ENCODE assay signal across 9 mouse cellular contexts in the genomic region with DNA sequence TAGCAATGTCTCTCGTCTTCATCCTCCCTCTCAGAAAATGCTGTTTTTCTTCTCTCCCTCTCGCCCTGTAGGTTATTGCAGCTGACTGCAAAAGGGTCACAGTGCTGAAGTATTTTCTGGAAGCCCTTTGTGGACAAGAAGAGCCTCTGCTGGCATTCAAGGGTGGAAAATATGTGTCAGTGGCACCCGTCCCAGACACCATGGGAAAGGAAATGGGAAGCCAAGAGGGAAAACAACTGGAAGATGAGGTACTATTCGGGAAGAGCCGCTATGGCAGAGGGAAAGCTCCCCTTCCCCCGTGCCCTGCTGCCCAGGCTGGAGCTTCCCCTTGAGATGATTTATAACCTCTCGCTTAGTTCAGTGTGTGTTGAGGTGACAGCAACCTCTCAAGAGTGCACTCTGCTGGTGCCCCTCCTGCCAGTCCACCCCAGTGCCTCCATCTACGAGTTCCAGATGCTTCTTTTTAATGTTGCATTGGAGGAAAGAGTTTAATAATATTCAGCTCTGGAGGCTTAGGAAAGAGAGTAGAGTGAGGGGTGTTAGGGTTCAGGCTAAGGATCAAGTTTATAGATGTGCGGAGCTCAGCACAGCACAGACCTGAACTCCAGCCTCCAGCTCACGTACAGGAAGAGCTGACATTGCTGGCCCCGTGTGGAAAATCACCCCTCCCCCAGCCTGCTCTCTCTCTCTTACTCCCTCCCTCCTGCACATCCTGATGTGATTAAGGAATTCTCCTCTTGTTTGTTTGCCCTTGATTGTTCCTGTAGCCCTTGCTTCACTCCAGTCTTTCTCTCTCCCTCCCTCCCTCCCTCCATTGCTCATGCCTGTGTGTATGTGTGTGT. TPM values are rescaled to one million over a fixed set of nuclear protein-coding genes. Genes with fewer than 3 reads are reported as not detected.
DNase-seq lines count a peak whose midpoint lies in the region; ATAC-seq and TF ChIP-seq lines count a peak whose summit lies in the region.
"Had no signal": no experiment of that assay in that cellular context is flagged by ENCODE, and none has a peak within 500 bp of the region (broad histone marks: within the 10 kb centered on the region; RNA-seq: fewer than 3 reads in every experiment).

No protein-coding gene starts in this region.

- H3K27ac ChIP-seq in midbrain, embryonic 10.5 days (replicated peaks), result 0 out of 2 replicates have a peak overlapping the region, but pooled peaks have one; percentile 4
- no peak overlapping the region for H3K27ac ChIP-seq in midbrain, embryonic 11.5 days (ENCODE audit: low read depth, low read length)
- H3K27ac ChIP-seq in gastrocnemius, adult 2 months, result peak overlapping the region; percentile 89
- H3K27ac ChIP-seq in hindbrain, embryonic 13.5 days, result peak overlapping the region; percentile 64
- peak overlapping the region; percentile 87 for H3K27ac ChIP-seq in limb, embryonic 15.5 days
- peak overlapping the region; percentile 91 for H3K27ac ChIP-seq in stomach, embryonic 14.5 days (ENCODE audit: low read length)
- H3K27ac ChIP-seq: macrophage had no signal

- intact Hi-C loops in gastrocnemius, adult 2 months (cut with DNase I), result no loop called here

- no peaks in the 10 kb centered on the region for H3K27me3 ChIP-seq in midbrain, embryonic 10.5 days (ENCODE audit: low read depth, poor library complexity, severe bottlenecking)
- no peaks in the 10 kb centered on the region for H3K27me3 ChIP-seq in midbrain, embryonic 11.5 days (ENCODE audit: control insufficient read depth, insufficient read depth, low read length)
- no peaks in the 10 kb centered on the region for H3K27me3 ChIP-seq in hindbrain, embryonic 13.5 days
- no peaks in the 10 kb centered on the region for H3K27me3 ChIP-seq in limb, embryonic 15.5 days
- no peaks in the 10 kb centered on the region for H3K27me3 ChIP-seq in stomach, embryonic 14.5 days (ENCODE audit: control insufficient read depth, insufficient read depth, low read length)

- no peak overlapping the region for H3K4me2 ChIP-seq in midbrain, embryonic 11.5 days
- no peak overlapping the region for H3K4me2 ChIP-seq in hindbrain, embryonic 13.5 days
- 0 out of 2 replicates have a peak overlapping the region, but pooled peaks have one; percentile 5 for H3K4me2 ChIP-seq in limb, embryonic 15.5 days
- no peak overlapping the region for H3K4me2 ChIP-seq in stomach, embryonic 14.5 days (replicated peaks; ENCODE audit: low read depth, low read length)

- no peak overlapping the region for H3K4me3 ChIP-seq in midbrain, embryonic 10.5 days
- H3K4me3 ChIP-seq in midbrain, embryonic 11.5 days (ENCODE audit: low read depth, low read length), result no peak overlapping the region
- peak overlapping the region; percentile 3 for H3K4me3 ChIP-seq in gastrocnemius, adult 2 months
- no peak overlapping the region for H3K4me3 ChIP-seq in hindbrain, embryonic 13.5 days
- no peak overlapping the region; the same call in 1 of the 2 replicates for H3K4me3 ChIP-seq in limb, embryonic 15.5 days
- no peak overlapping the region for H3K4me3 ChIP-seq in stomach, embryonic 14.5 days (ENCODE audit: low read depth, low read length)

- no peaks in the 10 kb centered on the region for H3K9me3 ChIP-seq in midbrain, embryonic 10.5 days (replicated peaks)
- H3K9me3 ChIP-seq in midbrain, embryonic 11.5 days (ENCODE audit: control insufficient read depth, low read length), result no peaks in the 10 kb centered on the region
- H3K9me3 ChIP-seq in hindbrain, embryonic 13.5 days, result no peaks in the 10 kb centered on the region
- no peaks in the 10 kb centered on the region for H3K9me3 ChIP-seq in limb, embryonic 15.5 days
- no peaks in the 10 kb centered on the region for H3K9me3 ChIP-seq in stomach, embryonic 14.5 days (ENCODE audit: control insufficient read depth, low read depth, low read length)

- H3K9ac ChIP-seq in midbrain, embryonic 11.5 days (ENCODE audit: low read length), result no peak overlapping the region
- H3K9ac ChIP-seq in hindbrain, embryonic 13.5 days, result no peak overlapping the region
- no peak overlapping the region for H3K9ac ChIP-seq in limb, embryonic 15.5 days
- no peak overlapping the region for H3K9ac ChIP-seq in stomach, embryonic 14.5 days (replicated peaks; ENCODE audit: low read depth, low read length)

- peaks cover 12% of the 10 kb centered on the region for H3K4me1 ChIP-seq in midbrain, embryonic 10.5 days
- H3K4me1 ChIP-seq in midbrain, embryonic 11.5 days (ENCODE audit: control insufficient read depth, insufficient read depth, low read length), result no peaks in the 10 kb centered on the region
- peaks cover 42% of the 10 kb centered on the region for H3K4me1 ChIP-seq in hindbrain, embryonic 13.5 days (replicated peaks)
- H3K4me1 ChIP-seq in limb, embryonic 15.5 days, result peaks cover 73% of the 10 kb centered on the region
- peaks cover 52% of the 10 kb centered on the region for H3K4me1 ChIP-seq in stomach, embryonic 14.5 days (ENCODE audit: control insufficient read depth, insufficient read depth, low read length)

- TF ChIP-seq CTCF in gastrocnemius, adult 2 months (IDR thresholded peaks at IDR 0.05), result peak; percentile 37; the same call in 1 of the 2 replicates

- 64% methylated on average over 11 of the region's 11 CpGs for WGBS in midbrain, embryonic 10.5 days
- 64% methylated on average over 11 of the region's 11 CpGs for WGBS in midbrain, embryonic 11.5 days
- 54% methylated on average over 11 of the region's 11 CpGs for WGBS in hindbrain, embryonic 13.5 days
- 13% methylated on average over 11 of the region's 11 CpGs for WGBS in limb, embryonic 15.5 days
- 22% methylated on average over 11 of the region's 11 CpGs for WGBS in stomach, embryonic 14.5 days

- peaks cover 50% of the 10 kb centered on the region for H3K36me3 ChIP-seq in midbrain, embryonic 10.5 days
- H3K36me3 ChIP-seq in midbrain, embryonic 11.5 days (ENCODE audit: control insufficient read depth, insufficient read depth, low read length), result 0 out of 2 replicates have a peak, but pooled peaks cover 2% of the 10 kb centered on the region
- peaks cover 17% of the 10 kb centered on the region for H3K36me3 ChIP-seq in hindbrain, embryonic 13.5 days
- H3K36me3 ChIP-seq in limb, embryonic 15.5 days, result peaks cover 8% of the 10 kb centered on the region
- H3K36me3 ChIP-seq in stomach, embryonic 14.5 days (ENCODE audit: control insufficient read depth, insufficient read depth, low read length), result peaks cover 13% of the 10 kb centered on the region

- DNase-seq in midbrain, embryonic 10.5 days (ENCODE audit: low spot score), result no peak
- no peak for DNase-seq in midbrain, embryonic 11.5 days (ENCODE audit: low spot score, missing footprints)
- peak; percentile 86 for DNase-seq in gastrocnemius, adult 2 months
- DNase-seq in retina, postnatal 1 day, result no peak
- no peak for DNase-seq in left cerebral cortex, adult 18-20 months (ENCODE audit: low spot score in 2 of 2)

- ATAC-seq in midbrain, embryonic 11.5 days (ENCODE audit: low FRiP score), result no peak
- ATAC-seq in hindbrain, embryonic 13.5 days (ENCODE audit: low FRiP score), result 0 out of 2 replicates have a peak, but pooled peaks have one; percentile 28
- peak; percentile 76 for ATAC-seq in limb, embryonic 15.5 days (ENCODE audit: insufficient number of reproducible peaks, low FRiP score, low TSS enrichment, low read depth)
- ATAC-seq in stomach, embryonic 14.5 days (ENCODE audit: insufficient number of reproducible peaks, insufficient read depth, low FRiP score, low read depth), result peak; percentile 49; the same call in 1 of the 2 replicates

RNA-seq across cellular contexts. Expression of a gene that starts 30.0 kb away (rescaled TPM):
- polyA plus RNA-seq in midbrain, embryonic 10.5 days (2016; fragmentation: Nextera tagmentation; extraction: Ambion mirVana), result 0.32 and 0.57 TPM in 2 replicates
- polyA plus RNA-seq in midbrain, embryonic 11.5 days (2014; fragmentation: Nextera tagmentation; extraction: Ambion mirVana), result 0.34 and 0.57 TPM in 2 replicates
- total RNA-seq in gastrocnemius, adult 2 months (2021), result 1 to 10 TPM; 4.6 to 6.6 TPM
- polyA plus RNA-seq in hindbrain, embryonic 13.5 days (2015; fragmentation: Nextera tagmentation; extraction: Ambion mirVana), result 3.4 TPM in 2 replicates
- polyA plus RNA-seq in limb, embryonic 15.5 days (2015; fragmentation: Nextera tagmentation; extraction: Ambion mirVana), result 17.2 and 21.2 TPM in 2 replicates
- polyA plus RNA-seq in stomach, embryonic 14.5 days (2014; fragmentation: Nextera tagmentation; extraction: Ambion mirVana), result 13.8 and 16.9 TPM in 2 replicates
- 1 to 10 TPM; 3.8 to 5.0 TPM for total RNA-seq in left cerebral cortex, adult 18-20 months (2021)
- polyA plus RNA-seq: macrophage had no signal

RNA-seq across cellular contexts. Expression of a gene that starts 39.3 kb away (rescaled TPM):
- polyA plus RNA-seq in midbrain, embryonic 10.5 days (2016; fragmentation: Nextera tagmentation; extraction: Ambion mirVana), result 33.5 and 37.6 TPM in 2 replicates
- 28.5 and 29.8 TPM in 2 replicates for polyA plus RNA-seq in midbrain, embryonic 11.5 days (2014; fragmentation: Nextera tagmentation; extraction: Ambion mirVana)
- 1 to 10 TPM; 2.5 to 3.6 TPM for total RNA-seq in gastrocnemius, adult 2 months (2021)
- polyA plus RNA-seq in hindbrain, embryonic 13.5 days (2015; fragmentation: Nextera tagmentation; extraction: Ambion mirVana), result 17.0 and 18.2 TPM in 2 replicates
- 22.5 and 23.3 TPM in 2 replicates for polyA plus RNA-seq in limb, embryonic 15.5 days (2015; fragmentation: Nextera tagmentation; extraction: Ambion mirVana)
- polyA plus RNA-seq in stomach, embryonic 14.5 days (2014; fragmentation: Nextera tagmentation; extraction: Ambion mirVana), result 26.7 and 29.1 TPM in 2 replicates
- 10 to 100 TPM in 1 of 2 experiments, 1 to 10 TPM in 1; 9.2 to 12.0 TPM for total RNA-seq in left cerebral cortex, adult 18-20 months (2021)

RNA-seq across cellular contexts. Expression of a gene that starts 51.7 kb away (rescaled TPM):
- 25.4 and 27.3 TPM in 2 replicates for polyA plus RNA-seq in midbrain, embryonic 10.5 days (2016; fragmentation: Nextera tagmentation; extraction: Ambion mirVana)
- 15.3 and 17.3 TPM in 2 replicates for polyA plus RNA-seq in midbrain, embryonic 11.5 days (2014; fragmentation: Nextera tagmentation; extraction: Ambion mirVana)
- total RNA-seq in gastrocnemius, adult 2 months (2021), result 1 to 10 TPM; 5.5 to 6.2 TPM
- polyA plus RNA-seq in hindbrain, embryonic 13.5 days (2015; fragmentation: Nextera tagmentation; extraction: Ambion mirVana), result 14.4 and 15.5 TPM in 2 replicates
- polyA plus RNA-seq in limb, embryonic 15.5 days (2015; fragmentation: Nextera tagmentation; extraction: Ambion mirVana), result 21.1 and 23.3 TPM in 2 replicates
- polyA plus RNA-seq in stomach, embryonic 14.5 days (2014; fragmentation: Nextera tagmentation; extraction: Ambion mirVana), result 20.1 and 20.5 TPM in 2 replicates
- 10 to 100 TPM; 28.5 to 32.1 TPM for total RNA-seq in left cerebral cortex, adult 18-20 months (2021)

RNA-seq across cellular contexts. Expression of a gene that starts 54.2 kb away (rescaled TPM):
- polyA plus RNA-seq in midbrain, embryonic 10.5 days (2016; fragmentation: Nextera tagmentation; extraction: Ambion mirVana), result 2.3 and 3.0 TPM in 2 replicates
- polyA plus RNA-seq in midbrain, embryonic 11.5 days (2014; fragmentation: Nextera tagmentation; extraction: Ambion mirVana), result 4.6 TPM in 2 replicates
- 1 to 10 TPM in 1 of 2 experiments, under 1 TPM in 1; 0.54 to 1.1 TPM for total RNA-seq in gastrocnemius, adult 2 months (2021)
- polyA plus RNA-seq in hindbrain, embryonic 13.5 days (2015; fragmentation: Nextera tagmentation; extraction: Ambion mirVana), result 6.2 and 8.0 TPM in 2 replicates
- polyA plus RNA-seq in limb, embryonic 15.5 days (2015; fragmentation: Nextera tagmentation; extraction: Ambion mirVana), result 4.9 and 5.8 TPM in 2 replicates
- polyA plus RNA-seq in stomach, embryonic 14.5 days (2014; fragmentation: Nextera tagmentation; extraction: Ambion mirVana), result 0.88 and 1.7 TPM in 2 replicates
- 10 to 100 TPM; 86.2 to 91.0 TPM for total RNA-seq in left cerebral cortex, adult 18-20 months (2021)
